Mouse (Mus musculus): ENCODE results near the gene Gm42878.

The Gm42878 gene

GRCm38 (mm10) chr5:121493305-121493704 is 52.0 kb downstream of the Gm42878 start:
- no peak for DNase-seq (ENCODE audit: low spot score)

DNA sequence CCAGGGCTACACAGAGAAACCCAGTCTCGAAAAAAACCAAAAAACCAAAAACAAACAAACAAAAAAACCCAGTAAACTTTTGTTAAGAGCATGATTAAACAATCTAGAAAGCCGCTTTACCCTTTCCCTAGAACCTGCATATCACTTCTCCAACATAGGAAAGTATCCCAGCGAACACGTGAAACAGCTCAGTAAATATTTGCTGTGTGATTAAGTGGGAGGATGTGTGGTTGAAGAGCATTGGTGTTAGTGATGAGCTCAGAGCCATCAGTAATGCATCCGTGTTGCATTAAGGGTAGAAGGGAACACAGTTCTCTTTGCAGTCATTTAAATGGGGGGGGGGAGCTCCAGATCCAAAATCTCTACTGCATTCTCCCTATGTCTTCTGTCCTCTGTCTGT is 60.5 kb downstream of the Gm42878 start:
- DNase-seq (ENCODE audit: low spot score), result no peak

DNA sequence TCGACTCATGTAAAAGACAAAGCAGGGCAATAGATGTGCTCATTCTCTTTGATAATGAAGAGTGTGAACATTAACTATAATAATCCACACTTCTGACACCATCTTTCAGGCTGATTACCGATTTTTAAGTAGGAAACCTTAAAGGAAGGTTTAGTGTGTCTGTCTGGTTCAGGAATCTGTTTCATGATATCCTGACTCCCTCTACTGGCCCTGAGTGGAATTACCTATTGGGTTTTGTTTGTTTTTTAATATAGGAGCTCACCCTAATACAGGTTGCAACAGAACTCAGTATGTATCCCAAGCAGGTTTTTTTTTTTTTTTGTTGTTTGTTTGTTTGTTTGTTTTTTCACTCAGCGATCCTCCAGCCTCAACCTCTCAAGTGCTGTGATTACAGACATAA is 67.6 kb downstream of the Gm42878 start:
- DNase-seq (ENCODE audit: low spot score), result no peak

- DNase-seq (ENCODE audit: low spot score), result no peak
Observed at GRCm38 (mm10) chr5:121476040-121476439, 69.2 kb downstream of the Gm42878 start.

DNA sequence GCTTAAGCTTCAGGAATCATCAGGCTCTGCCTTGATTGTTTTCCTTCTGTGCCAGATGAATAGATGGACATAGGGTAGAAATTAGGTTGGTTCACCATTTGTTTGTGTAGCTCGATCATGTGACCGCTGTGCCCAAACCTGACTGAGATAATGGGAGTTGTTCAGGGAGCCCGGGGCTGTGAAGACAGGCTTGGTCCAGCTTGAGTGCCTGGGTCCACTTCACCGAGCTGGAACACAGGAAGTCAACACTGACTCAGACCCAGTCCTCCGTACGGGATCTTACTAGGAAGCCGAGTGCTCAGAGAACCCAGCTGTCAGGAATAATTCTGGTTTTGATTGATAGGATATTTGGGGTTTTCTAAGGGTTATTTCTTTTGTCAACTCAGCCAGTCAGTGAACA is 70.7 kb downstream of the Gm42878 start:
- DNase-seq (ENCODE audit: low spot score), result no peak

- no peak for DNase-seq (ENCODE audit: low spot score)
Observed at GRCm38 (mm10) chr5:121472411-121472810, 72.9 kb downstream of the Gm42878 start.

DNA sequence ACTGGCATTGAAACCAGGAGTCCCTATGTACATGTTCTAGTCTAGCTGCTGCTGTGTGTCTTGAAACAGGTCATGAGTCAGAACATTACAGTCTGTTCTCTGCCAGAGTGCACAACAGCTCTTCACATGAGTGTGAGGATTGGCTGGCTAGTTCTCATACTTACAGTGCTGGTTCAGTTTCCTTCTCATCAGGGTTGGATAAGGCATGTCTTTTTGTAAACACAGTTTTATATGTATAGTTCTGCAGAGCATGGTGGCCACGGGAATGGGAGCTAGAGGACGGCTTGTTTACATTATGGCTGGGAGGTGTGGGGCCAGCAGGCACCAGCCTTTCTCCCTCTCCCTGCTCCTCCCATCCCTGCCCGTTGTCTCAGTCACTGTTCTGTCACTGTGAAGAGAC is 75.7 kb downstream of the Gm42878 start:
- DNase-seq (ENCODE audit: low spot score), result no peak

Data from spleen, adult 12 weeks (tissue).